Mouse (Mus musculus): ENCODE measurements around the gene Ttc27.
A peak's percentile ranks its signal among the peaks of the same experiment; 100 is the strongest.
"Not testable (repeated sequence)": the region's sequence is repeated elsewhere in the genome, so short reads cannot be mapped to it uniquely, and the experiment has no call there.

Ttc27 gene

GRCm38 (mm10) chr17:74717618-74718151 is at the start of gene Ttc27:
Gene Ttc27, plus strand, starts transcription at chr17:74717732.
- peak; percentile 84 for DNase-seq (ENCODE audit: low spot score)

- DNase-seq (ENCODE audit: low spot score), result no peak
Measured at GRCm38 (mm10) chr17:74668010-74668409, 49.5 kb upstream of the Ttc27 start.

- no peak for DNase-seq (ENCODE audit: low spot score)
Measured at GRCm38 (mm10) chr17:74670031-74670430, 47.5 kb upstream of the Ttc27 start.

GRCm38 (mm10) chr17:74672446-74672845 is 45.1 kb upstream of the Ttc27 start:
- DNase-seq (ENCODE audit: low spot score), result no peak

GRCm38 (mm10) chr17:74673251-74673650 is 44.3 kb upstream of the Ttc27 start:
- peak; percentile 37 for DNase-seq (ENCODE audit: low spot score)

- no peak for DNase-seq (ENCODE audit: low spot score)
Measured at GRCm38 (mm10) chr17:74678061-74678460, 39.5 kb upstream of the Ttc27 start.

GRCm38 (mm10) chr17:74684927-74685326 is 32.6 kb upstream of the Ttc27 start:
- DNase-seq (ENCODE audit: low spot score), result no peak

- no peak for DNase-seq (ENCODE audit: low spot score)
Measured at GRCm38 (mm10) chr17:74688555-74688954, 29.0 kb upstream of the Ttc27 start.

- DNase-seq (ENCODE audit: low spot score), result no peak
Measured at GRCm38 (mm10) chr17:74689406-74689805, 28.1 kb upstream of the Ttc27 start.

- DNase-seq (ENCODE audit: low spot score), result not testable (repeated sequence)
Measured at GRCm38 (mm10) chr17:74701661-74702060, 15.9 kb upstream of the Ttc27 start.

GRCm38 (mm10) chr17:74705480-74705879 is 12.1 kb upstream of the Ttc27 start:
- no peak for DNase-seq (ENCODE audit: low spot score)

- DNase-seq (ENCODE audit: low spot score), result no peak
Measured at GRCm38 (mm10) chr17:74706593-74706992, 10.9 kb upstream of the Ttc27 start.

- DNase-seq (ENCODE audit: low spot score), result no peak
Measured at GRCm38 (mm10) chr17:74707637-74708152, 9.8 kb upstream of the Ttc27 start.

GRCm38 (mm10) chr17:74710731-74711130 is 6.8 kb upstream of the Ttc27 start:
- no peak for DNase-seq (ENCODE audit: low spot score)

GRCm38 (mm10) chr17:74711627-74712026 is 5.9 kb upstream of the Ttc27 start:
- DNase-seq (ENCODE audit: low spot score), result no peak

- DNase-seq (ENCODE audit: low spot score), result no peak
Measured at GRCm38 (mm10) chr17:74715128-74715527, 2.4 kb upstream of the Ttc27 start.

GRCm38 (mm10) chr17:74715724-74716123 is 1.8 kb upstream of the Ttc27 start:
- no peak for DNase-seq (ENCODE audit: low spot score)

GRCm38 (mm10) chr17:74716643-74717042 is 889 bp upstream of the Ttc27 start:
- DNase-seq (ENCODE audit: low spot score), result no peak

- DNase-seq (ENCODE audit: low spot score), result peak; percentile 10
Measured at GRCm38 (mm10) chr17:74717091-74717617, 378 bp upstream of the Ttc27 start.

- no peak for DNase-seq (ENCODE audit: low spot score)
Measured at GRCm38 (mm10) chr17:74732872-74733271, 15.3 kb downstream of the Ttc27 start.

GRCm38 (mm10) chr17:74735392-74735791 is 17.9 kb downstream of the Ttc27 start:
- DNase-seq (ENCODE audit: low spot score), result no peak

GRCm38 (mm10) chr17:74749659-74750058 is 32.1 kb downstream of the Ttc27 start:
- DNase-seq (ENCODE audit: low spot score), result no peak

- DNase-seq (ENCODE audit: low spot score), result no peak
Measured at GRCm38 (mm10) chr17:74751026-74751425, 33.5 kb downstream of the Ttc27 start.

Data from layer of hippocampus, adult 9-10 months (tissue).